Mouse (Mus musculus) hindbrain, embryonic 10.5 days (tissue): ENCODE results near the gene Abca4. TPM values are rescaled to one million over a fixed set of nuclear protein-coding genes. Genes with fewer than 3 reads are reported as not detected.

ENCODE experiments used
- DNase-seq: peaks from one replicate; pipeline ENCODE4 v3.0.0-alpha.2; 2017; ENCODE audit warnings: low spot score
- H3K27ac ChIP-seq: fragments of 300-500 bp; sonication (generic); 2 replicates; pipeline ENCODE4 v1.5.1; 2016; ENCODE audit warnings: mild to moderate bottlenecking, moderate library complexity
- H3K27me3 ChIP-seq: fragments of 300-500 bp; sonication (generic); 2 replicates; pipeline ENCODE4 v1.6.1; 2016; ENCODE audit warnings: mild to moderate bottlenecking; ENCODE audit not compliant: poor library complexity, insufficient read depth, severe bottlenecking
- H3K36me3 ChIP-seq: fragments of 300-500 bp; sonication (generic); 2 replicates; pipeline ENCODE4 v1.6.1; 2016; ENCODE audit warnings: mild to moderate bottlenecking, moderate library complexity
- H3K4me1 ChIP-seq: fragments of 300-500 bp; sonication (generic); replicated peaks from 2 replicates; pipeline ENCODE4 v1.6.1; 2016; ENCODE audit warnings: mild to moderate bottlenecking
- H3K4me3 ChIP-seq: fragments of 300-500 bp; sonication (generic); 2 replicates; pipeline ENCODE4 v1.5.1; 2016; ENCODE audit warnings: mild to moderate bottlenecking, moderate library complexity
- H3K9me3 ChIP-seq: fragments of 300-500 bp; sonication (generic); 2 replicates; pipeline ENCODE4 v1.6.1; 2016; ENCODE audit warnings: mild to moderate bottlenecking, moderate library complexity
- WGBS: fragments of 180-500 bp; shearing (Covaris S2); methylation state at CpG from one replicate; pipeline ENCODE4 v1.1.7; 2016; 5-methylcytosine and 5-hydroxymethylcytosine counted together
- polyA plus RNA-seq: library from polyadenylated mRNA; unstranded; fragments of >200 nt; fragmentation: Nextera tagmentation; extraction: Ambion mirVana; gene quantifications from 2 replicates; pipeline ENCODE4 v1.2.1, GENCODE M21; 2016

Abca4 gene
- polyA plus RNA-seq, 1 experiment from 2014 or later, result 2.3 TPM

- Histone ChIP-seq H3K36me3 (no peaks in the 10 kb centered on the region), H3K9me3 (no peaks in the 10 kb centered on the region), H3K27me3 (no peaks in the 10 kb centered on the region), H3K4me1 (no peaks in the 10 kb centered on the region), H3K27ac (no peak overlapping the region), H3K4me3 (no peak overlapping the region)
- DNase-seq, result no peak
- 91% methylated on average over 10 of the region's 10 CpGs for WGBS
These were observed 126.5 kb downstream of the Abca4 start for GRCm38 (mm10) chr3:122170621-122171309.

- Histone ChIP-seq H3K9me3 (no peaks in the 10 kb centered on the region), H3K4me3 (no peak overlapping the region), H3K36me3 (no peaks in the 10 kb centered on the region), H3K27ac (no peak overlapping the region), H3K4me1 (no peaks in the 10 kb centered on the region), H3K27me3 (no peaks in the 10 kb centered on the region)
- DNase-seq, result no peak
- WGBS, result 75% methylated on average over 15 of the region's 15 CpGs
These were observed 129.4 kb downstream of the Abca4 start for GRCm38 (mm10) chr3:122173526-122174150.

- H3K27me3 ChIP-seq, result no peaks in the 10 kb centered on the region
- H3K27ac ChIP-seq, result no peak overlapping the region
- H3K36me3 ChIP-seq, result no peaks in the 10 kb centered on the region
- 81% methylated on average over 6 of the region's 6 CpGs for WGBS
- no peak for DNase-seq
- no peaks in the 10 kb centered on the region for H3K4me1 ChIP-seq
- H3K4me3 ChIP-seq, result no peak overlapping the region
- H3K9me3 ChIP-seq, result no peaks in the 10 kb centered on the region
These were observed 131.8 kb downstream of the Abca4 start for GRCm38 (mm10) chr3:122176018-122176417.

- Histone ChIP-seq H3K27ac (no peak overlapping the region), H3K27me3 (no peaks in the 10 kb centered on the region), H3K9me3 (no peaks in the 10 kb centered on the region), H3K4me1 (no peaks in the 10 kb centered on the region), H3K4me3 (no peak overlapping the region), H3K36me3 (no peaks in the 10 kb centered on the region)
- DNase-seq, result no peak
- 86% methylated on average over 8 of the region's 8 CpGs for WGBS
These were observed 132.6 kb downstream of the Abca4 start for GRCm38 (mm10) chr3:122176706-122177390.

- no peak overlapping the region for H3K27ac ChIP-seq
- no peaks in the 10 kb centered on the region for H3K36me3 ChIP-seq
- no peaks in the 10 kb centered on the region for H3K4me1 ChIP-seq
- DNase-seq, result no peak
- WGBS, result 54% methylated on average over 11 of the region's 11 CpGs
- H3K4me3 ChIP-seq, result no peak overlapping the region
- no peaks in the 10 kb centered on the region for H3K9me3 ChIP-seq
- no peaks in the 10 kb centered on the region for H3K27me3 ChIP-seq
These were observed 139.9 kb downstream of the Abca4 start for GRCm38 (mm10) chr3:122184109-122184508.

GRCm38 (mm10) chr3:122186975-122187374 lies 142.7 kb downstream of the Abca4 start:
- no peak overlapping the region for H3K27ac ChIP-seq
- H3K9me3 ChIP-seq, result no peaks in the 10 kb centered on the region
- 77% methylated on average over 1 of the region's 1 CpGs for WGBS
- H3K36me3 ChIP-seq, result no peaks in the 10 kb centered on the region
- DNase-seq, result no peak
- H3K4me1 ChIP-seq, result no peaks in the 10 kb centered on the region
- H3K27me3 ChIP-seq, result no peaks in the 10 kb centered on the region
- H3K4me3 ChIP-seq, result no peak overlapping the region

- DNase-seq, result no peak
- Histone ChIP-seq H3K27ac (no peak overlapping the region), H3K4me1 (peaks cover 6% of the 10 kb centered on the region; the same call in 1 of the 2 replicates), H3K4me3 (no peak overlapping the region), H3K27me3 (no peaks in the 10 kb centered on the region), H3K9me3 (no peaks in the 10 kb centered on the region), H3K36me3 (no peaks in the 10 kb centered on the region)
- WGBS, result 76% methylated on average over 4 of the region's 4 CpGs
These were observed 152.5 kb downstream of the Abca4 start for GRCm38 (mm10) chr3:122196621-122197298.

GRCm38 (mm10) chr3:122198532-122198931 lies 154.3 kb downstream of the Abca4 start:
- no peaks in the 10 kb centered on the region for H3K9me3 ChIP-seq
- no peak overlapping the region for H3K4me3 ChIP-seq
- DNase-seq, result no peak
- peaks cover 17% of the 10 kb centered on the region for H3K4me1 ChIP-seq
- no peaks in the 10 kb centered on the region for H3K27me3 ChIP-seq
- WGBS, result 87% methylated on average over 2 of the region's 2 CpGs
- no peaks in the 10 kb centered on the region for H3K36me3 ChIP-seq
- H3K27ac ChIP-seq, result no peak overlapping the region

GRCm38 (mm10) chr3:122198966-122199381 lies 154.7 kb downstream of the Abca4 start:
- DNase-seq, result no peak
- Histone ChIP-seq H3K27me3 (no peaks in the 10 kb centered on the region), H3K27ac (no peak overlapping the region), H3K36me3 (no peaks in the 10 kb centered on the region), H3K9me3 (no peaks in the 10 kb centered on the region), H3K4me3 (no peak overlapping the region), H3K4me1 (peaks cover 17% of the 10 kb centered on the region)
- WGBS, result 94% methylated on average over 8 of the region's 8 CpGs

- no peak overlapping the region for H3K27ac ChIP-seq
- 84% methylated on average over 4 of the region's 4 CpGs for WGBS
These were observed 155.4 kb downstream of the Abca4 start for GRCm38 (mm10) chr3:122199600-122199999.

GRCm38 (mm10) chr3:122200017-122200416 lies 155.8 kb downstream of the Abca4 start:
- Histone ChIP-seq H3K9me3 (no peaks in the 10 kb centered on the region), H3K36me3 (no peaks in the 10 kb centered on the region), H3K4me3 (no peak overlapping the region), H3K27ac (no peak overlapping the region), H3K27me3 (no peaks in the 10 kb centered on the region), H3K4me1 (peaks cover 17% of the 10 kb centered on the region)
- no peak for DNase-seq
- 88% methylated on average over 5 of the region's 5 CpGs for WGBS

More at GRCm38 (mm10) chr3:122199600-122199999, 155.4 kb downstream of the Abca4 start:
- no peak for DNase-seq
- peaks cover 17% of the 10 kb centered on the region for H3K4me1 ChIP-seq
- no peaks in the 10 kb centered on the region for H3K27me3 ChIP-seq
- no peaks in the 10 kb centered on the region for H3K36me3 ChIP-seq
- H3K9me3 ChIP-seq, result no peaks in the 10 kb centered on the region
- no peak overlapping the region for H3K4me3 ChIP-seq

- DNase-seq, result no peak
- H3K4me3 ChIP-seq, result no peak overlapping the region
- no peaks in the 10 kb centered on the region for H3K36me3 ChIP-seq
- no peaks in the 10 kb centered on the region for H3K27me3 ChIP-seq
- H3K27ac ChIP-seq, result no peak overlapping the region
- 76% methylated on average over 5 of the region's 5 CpGs for WGBS
- no peaks in the 10 kb centered on the region for H3K9me3 ChIP-seq
- peaks cover 17% of the 10 kb centered on the region for H3K4me1 ChIP-seq
These were observed 156.2 kb downstream of the Abca4 start for GRCm38 (mm10) chr3:122200447-122200846.
